Mouse (Mus musculus): Measurements from ENCODE around the gene Ptgfrn.

DNA sequence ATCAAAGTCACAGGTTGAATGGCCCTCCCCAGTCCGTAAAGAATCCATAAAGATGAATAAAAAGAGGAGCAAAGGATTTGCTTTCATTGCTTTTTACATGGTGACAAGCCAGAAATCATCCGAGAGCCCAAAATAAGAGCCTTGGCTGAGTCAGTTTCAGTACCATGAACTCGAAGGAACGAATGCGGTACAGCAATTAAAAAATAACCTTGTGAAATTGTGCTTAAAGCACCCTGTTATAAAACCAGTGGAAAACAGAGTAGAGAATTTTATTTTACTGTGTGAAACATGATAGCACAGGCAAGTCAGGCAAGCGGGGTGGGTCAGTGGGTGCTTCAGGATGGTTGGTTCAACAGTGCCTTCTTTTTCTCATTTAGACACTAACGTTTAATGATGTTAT lies 33.4 kb upstream of the Ptgfrn start:
- TF ChIP-seq POLR2A (IDR thresholded peaks at IDR 0.05; ENCODE audit: insufficient read depth, low read depth, low read length) (no peak), CTCF (IDR thresholded peaks at IDR 0.05) (no peak)
